Mouse (Mus musculus): Measurements from ENCODE around the gene Sct. TPM values are rescaled to one million over a fixed set of nuclear protein-coding genes. Genes with fewer than 3 reads are reported as not detected.

The Sct gene
- 1.5 and 1.6 TPM in 2 replicates for polyA plus RNA-seq (2015; fragmentation: Nextera tagmentation; extraction: Ambion mirVana)

DNA sequence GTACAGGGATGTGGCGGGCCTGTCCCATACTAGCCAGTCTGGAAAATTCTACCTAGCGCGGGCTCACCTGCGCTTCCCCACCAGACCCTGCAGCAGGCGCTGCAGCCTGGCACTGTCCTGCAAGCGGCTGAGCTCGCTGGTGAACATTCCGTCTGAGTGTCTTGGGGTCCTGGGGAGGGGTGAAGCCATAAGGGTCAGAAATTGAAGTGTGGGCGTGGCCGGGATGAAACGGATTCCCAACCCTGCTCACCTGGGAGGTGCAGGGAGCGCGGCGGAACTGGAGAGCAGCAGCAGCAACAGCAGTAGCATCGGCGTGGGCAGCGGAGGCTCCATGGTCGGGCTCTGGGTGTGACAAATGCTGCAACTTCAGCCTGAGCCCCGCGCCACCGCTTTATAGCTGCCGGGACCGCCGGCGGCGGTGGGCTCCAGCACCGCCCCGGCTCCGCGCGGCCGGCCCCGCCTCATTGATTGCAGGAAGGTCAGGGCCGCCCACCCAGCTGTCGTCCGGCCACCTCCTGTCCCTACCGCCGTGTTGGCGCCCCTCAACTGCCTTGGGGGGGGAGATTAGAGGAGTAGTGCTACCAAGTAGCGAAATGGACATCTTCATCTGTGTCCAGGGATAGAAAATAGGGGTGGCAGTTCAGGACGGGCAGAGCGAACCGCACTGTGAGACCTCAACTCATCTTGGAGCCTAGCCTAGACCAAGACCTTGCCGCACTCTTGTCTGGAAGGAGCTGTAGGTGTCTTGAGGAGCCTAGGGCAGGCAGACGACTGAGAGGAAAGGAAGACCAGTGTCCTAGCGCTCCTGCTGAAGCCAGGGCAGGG is at the start of gene Sct:
TSS of gene Sct (minus strand) at position 368 of the 825 bp plus-strand sequence.
- Histone ChIP-seq H3K36me3 (no peaks in the 10 kb centered on the region), H3K4me1 (replicated peaks) (peaks cover 11% of the 10 kb centered on the region), H3K27me3 (peaks cover 25% of the 10 kb centered on the region), H3K4me3 (peak within 1 kb of the TSS; percentile 52), H3K4me2 (peak within 1 kb of the TSS; percentile 97), H3K9me3 (replicated peaks) (no peaks in the 10 kb centered on the region), H3K27ac (no peak within 1 kb of the TSS), H3K9ac (peak within 1 kb of the TSS; percentile 57)
- WGBS, result 3% methylated on average over 46 of the region's 46 CpGs
- peak; percentile 30; the same call in 1 of the 2 replicates for ATAC-seq (replicated peaks; ENCODE audit: insufficient number of reproducible peaks, insufficient read depth, low FRiP score, low read depth)

- Histone ChIP-seq H3K9ac (peak overlapping the region; percentile 88), H3K4me2 (peak overlapping the region; percentile 95), H3K36me3 (peaks cover 11% of the 10 kb centered on the region; the same call in 1 of the 2 replicates), H3K4me1 (replicated peaks) (peaks cover 24% of the 10 kb centered on the region), H3K4me3 (peak overlapping the region; percentile 62), H3K9me3 (replicated peaks) (no peaks in the 10 kb centered on the region), H3K27ac (peak overlapping the region; percentile 92), H3K27me3 (no peaks in the 10 kb centered on the region)
- 18% methylated on average over 24 of the region's 24 CpGs for WGBS
- 0 out of 2 replicates have a peak, but pooled peaks have one; percentile 11 for ATAC-seq (replicated peaks; ENCODE audit: insufficient number of reproducible peaks, insufficient read depth, low FRiP score, low read depth)
These were observed 49.5 kb upstream of the Sct start for GRCm38 (mm10) chr7:141328373-141328990.

- H3K9ac ChIP-seq, result peak within 1 kb of the TSS; percentile 88
- peak; percentile 95 for ATAC-seq (replicated peaks; ENCODE audit: insufficient number of reproducible peaks, insufficient read depth, low FRiP score, low read depth)
- peak within 1 kb of the TSS; percentile 62 for H3K4me3 ChIP-seq
- no peaks in the 10 kb centered on the region for H3K9me3 ChIP-seq (replicated peaks)
- peak within 1 kb of the TSS; percentile 92 for H3K27ac ChIP-seq
- H3K4me1 ChIP-seq (replicated peaks), result peaks cover 24% of the 10 kb centered on the region
- peak within 1 kb of the TSS; percentile 95 for H3K4me2 ChIP-seq
- H3K36me3 ChIP-seq, result peaks cover 11% of the 10 kb centered on the region
- no peaks in the 10 kb centered on the region for H3K27me3 ChIP-seq
- WGBS, result under 1% methylated on average over 102 of the region's 105 CpGs
These were observed 48.8 kb upstream of the Sct start, which contains the start of the genes Deaf1 and Tmem80 for GRCm38 (mm10) chr7:141327469-141328372. Deaf1 (minus strand) TSS chr7:141327690. Tmem80 (plus strand) TSS chr7:141327739.

DNA sequence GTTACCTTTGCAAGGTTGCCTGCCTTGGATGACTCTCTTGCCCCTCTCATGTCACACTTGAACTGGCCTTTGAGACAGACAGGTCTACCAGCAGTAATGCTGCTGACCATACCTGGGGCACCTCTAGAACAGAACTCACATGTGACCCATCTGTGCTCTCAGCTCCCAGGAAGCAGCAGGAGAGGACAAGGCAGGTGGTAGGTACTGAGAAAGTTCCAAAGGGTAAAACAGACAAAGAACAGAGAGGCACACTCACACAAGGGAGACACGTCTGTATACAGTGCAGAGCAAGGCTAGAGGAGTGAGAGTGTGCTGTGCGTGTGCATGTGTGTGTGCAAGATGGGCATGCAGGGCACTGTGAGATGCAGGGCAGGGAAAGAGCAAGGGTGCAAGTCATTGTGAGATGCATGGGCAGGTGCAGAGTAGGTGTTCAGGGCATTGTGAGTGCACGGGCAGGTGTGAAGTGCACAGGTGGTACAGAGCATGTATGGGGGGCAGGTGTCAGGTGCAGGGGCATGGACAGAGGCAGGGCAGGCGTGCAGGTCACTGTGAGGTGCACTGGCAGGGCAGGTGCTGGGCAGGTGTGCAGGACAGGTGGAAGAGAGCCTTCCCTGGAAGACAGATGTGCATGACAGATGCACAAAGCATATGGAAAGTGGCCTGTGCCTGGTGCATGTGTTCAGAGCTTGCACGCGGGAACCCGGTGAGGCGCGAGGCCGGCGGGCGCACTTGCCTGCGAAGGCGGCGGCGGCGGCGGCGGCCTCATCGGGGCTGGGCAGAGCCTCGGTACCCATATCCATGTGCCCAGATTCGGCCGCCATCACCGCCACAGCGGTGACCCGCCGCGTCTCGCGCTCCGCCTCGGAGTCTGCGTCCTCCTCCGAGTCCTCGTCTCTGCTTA is 47.9 kb upstream of the Sct start:
- peaks cover 24% of the 10 kb centered on the region for H3K4me1 ChIP-seq (replicated peaks)
- H3K9ac ChIP-seq, result peak overlapping the region; percentile 88
- H3K4me3 ChIP-seq, result peak overlapping the region; percentile 62
- peaks cover 19% of the 10 kb centered on the region for H3K36me3 ChIP-seq
- H3K27ac ChIP-seq, result peak overlapping the region; percentile 92
- peak overlapping the region; percentile 95 for H3K4me2 ChIP-seq
- peak; percentile 9 for ATAC-seq (replicated peaks; ENCODE audit: insufficient number of reproducible peaks, insufficient read depth, low FRiP score, low read depth)
- WGBS, result 6% methylated on average over 35 of the region's 35 CpGs
- no peaks in the 10 kb centered on the region for H3K27me3 ChIP-seq
- H3K9me3 ChIP-seq (replicated peaks), result no peaks in the 10 kb centered on the region

DNA sequence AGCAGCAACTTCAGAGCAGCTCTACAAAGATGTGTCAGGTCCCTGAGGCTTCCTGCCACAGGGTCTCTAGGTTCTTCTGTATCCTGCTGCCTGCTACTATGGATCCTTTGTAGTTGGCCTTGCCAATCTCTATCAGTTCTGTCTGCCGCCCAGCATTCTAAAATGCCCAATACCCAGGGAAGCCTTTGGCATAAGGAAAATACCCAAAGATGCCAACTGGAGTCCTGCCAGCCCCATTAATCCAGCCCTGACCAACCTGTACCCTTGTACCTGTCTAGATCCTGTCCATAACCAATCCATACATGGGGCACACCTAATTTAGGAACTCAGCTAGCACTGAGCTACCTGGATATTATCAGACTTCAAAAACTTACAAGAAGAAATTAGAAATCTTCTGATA is 45.8 kb upstream of the Sct start:
- H3K4me1 ChIP-seq (replicated peaks), result peaks cover 24% of the 10 kb centered on the region
- peaks cover 37% of the 10 kb centered on the region for H3K36me3 ChIP-seq
- H3K4me3 ChIP-seq, result no peak overlapping the region
- no peak overlapping the region for H3K27ac ChIP-seq
- no peak for ATAC-seq (replicated peaks; ENCODE audit: insufficient number of reproducible peaks, insufficient read depth, low FRiP score, low read depth)
- no peak overlapping the region for H3K9ac ChIP-seq
- 70% methylated on average over 1 of the region's 1 CpGs for WGBS
- H3K4me2 ChIP-seq, result no peak overlapping the region
- no peaks in the 10 kb centered on the region for H3K27me3 ChIP-seq
- H3K9me3 ChIP-seq (replicated peaks), result no peaks in the 10 kb centered on the region

- H3K27ac ChIP-seq, result no peak overlapping the region
- 75% methylated on average over 2 of the region's 2 CpGs for WGBS
- H3K36me3 ChIP-seq, result peaks cover 75% of the 10 kb centered on the region
- H3K4me3 ChIP-seq, result no peak overlapping the region
- no peaks in the 10 kb centered on the region for H3K27me3 ChIP-seq
- no peak for ATAC-seq (replicated peaks; ENCODE audit: insufficient number of reproducible peaks, insufficient read depth, low FRiP score, low read depth)
- no peak overlapping the region for H3K9ac ChIP-seq
- no peaks in the 10 kb centered on the region for H3K9me3 ChIP-seq (replicated peaks)
- H3K4me2 ChIP-seq, result no peak overlapping the region
- H3K4me1 ChIP-seq (replicated peaks), result no peaks in the 10 kb centered on the region
These were observed 40.5 kb upstream of the Sct start for GRCm38 (mm10) chr7:141319446-141319845.

GRCm38 (mm10) chr7:141317619-141318132 is 38.7 kb upstream of the Sct start:
- Histone ChIP-seq H3K4me1 (replicated peaks) (no peaks in the 10 kb centered on the region), H3K27ac (no peak overlapping the region), H3K9ac (no peak overlapping the region), H3K4me2 (no peak overlapping the region), H3K9me3 (replicated peaks) (no peaks in the 10 kb centered on the region), H3K4me3 (no peak overlapping the region), H3K27me3 (no peaks in the 10 kb centered on the region), H3K36me3 (peaks cover 80% of the 10 kb centered on the region)
- 71% methylated on average over 1 of the region's 1 CpGs for WGBS
- no peak for ATAC-seq (replicated peaks; ENCODE audit: insufficient number of reproducible peaks, insufficient read depth, low FRiP score, low read depth)

GRCm38 (mm10) chr7:141315974-141316373 is 37.0 kb upstream of the Sct start:
- WGBS, result 71% methylated on average over 5 of the region's 5 CpGs
- no peaks in the 10 kb centered on the region for H3K27me3 ChIP-seq

DNA sequence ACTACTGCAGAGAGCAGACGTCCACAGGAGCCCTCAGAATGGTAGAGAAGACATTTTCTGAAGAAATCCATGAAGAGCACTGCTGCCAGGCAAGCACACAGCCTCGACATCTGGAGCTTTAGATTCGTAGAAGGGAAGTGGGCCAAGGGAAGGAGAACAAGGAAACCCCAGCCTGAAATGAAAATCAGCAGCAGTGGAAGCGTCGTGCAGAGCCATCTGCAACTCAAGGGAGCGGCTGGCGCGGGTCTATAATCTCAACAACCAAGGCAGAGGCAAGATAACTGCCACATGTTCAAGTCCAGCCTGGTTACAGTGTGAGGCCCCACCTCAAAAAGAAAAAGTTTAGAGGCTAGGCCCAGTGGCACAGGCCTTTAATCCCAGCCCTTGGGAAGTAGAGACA is 36.1 kb upstream of the Sct start:
- H3K4me3 ChIP-seq, result no peak overlapping the region
- H3K9ac ChIP-seq, result no peak overlapping the region
- WGBS, result 80% methylated on average over 8 of the region's 8 CpGs
- H3K27me3 ChIP-seq, result no peaks in the 10 kb centered on the region
- H3K36me3 ChIP-seq, result peaks cover 80% of the 10 kb centered on the region
- H3K4me2 ChIP-seq, result no peak overlapping the region
- no peak overlapping the region for H3K27ac ChIP-seq
- no peak for ATAC-seq (replicated peaks; ENCODE audit: insufficient number of reproducible peaks, insufficient read depth, low FRiP score, low read depth)
- no peaks in the 10 kb centered on the region for H3K4me1 ChIP-seq (replicated peaks)
- no peaks in the 10 kb centered on the region for H3K9me3 ChIP-seq (replicated peaks)

More at GRCm38 (mm10) chr7:141315974-141316373, 37.0 kb upstream of the Sct start:
- Histone ChIP-seq H3K4me1 (replicated peaks) (no peaks in the 10 kb centered on the region), H3K9me3 (replicated peaks) (no peaks in the 10 kb centered on the region), H3K9ac (no peak overlapping the region), H3K4me2 (no peak overlapping the region), H3K27ac (no peak overlapping the region), H3K36me3 (peaks cover 77% of the 10 kb centered on the region), H3K4me3 (no peak overlapping the region)
- ATAC-seq (replicated peaks; ENCODE audit: insufficient number of reproducible peaks, insufficient read depth, low FRiP score, low read depth), result peak; percentile 64; the same call in 1 of the 2 replicates

GRCm38 (mm10) chr7:141314416-141314815 is 35.5 kb upstream of the Sct start:
- no peaks in the 10 kb centered on the region for H3K9me3 ChIP-seq (replicated peaks)
- no peaks in the 10 kb centered on the region for H3K4me1 ChIP-seq (replicated peaks)
- H3K36me3 ChIP-seq, result peaks cover 80% of the 10 kb centered on the region
- no peak overlapping the region for H3K9ac ChIP-seq
- no peak for ATAC-seq (replicated peaks; ENCODE audit: insufficient number of reproducible peaks, insufficient read depth, low FRiP score, low read depth)
- 82% methylated on average over 2 of the region's 2 CpGs for WGBS
- H3K4me3 ChIP-seq, result no peak overlapping the region
- no peaks in the 10 kb centered on the region for H3K27me3 ChIP-seq
- H3K4me2 ChIP-seq, result no peak overlapping the region
- no peak overlapping the region for H3K27ac ChIP-seq
